Mouse (Mus musculus) midbrain, embryonic 11.5 days (tissue): ENCODE results near the gene Rab32. TPM values are rescaled to one million over a fixed set of nuclear protein-coding genes. Genes with fewer than 3 reads are reported as not detected.

Experiments used
- ATAC-seq: fragments of 200-750 bp; cut with Nextera tagmentation; 2 replicates; pipeline ENCODE4 v1.8.0; 2017; ENCODE audit warnings: moderate TSS enrichment, moderate library complexity; ENCODE audit not compliant: low FRiP score
- DNase-seq: peaks from one replicate; pipeline ENCODE4 v3.0.0; 2015; ENCODE audit warnings: low spot score; ENCODE audit errors: missing footprints
- H3K27ac ChIP-seq: fragments of 300-500 bp; sonication (generic); 2 replicates; pipeline ENCODE4 v1.5.1; 2014; ENCODE audit warnings: low read depth, low read length
- H3K27me3 ChIP-seq: fragments of 300-500 bp; sonication (generic); 2 replicates; pipeline ENCODE4 v1.6.1; 2014; ENCODE audit warnings: mild to moderate bottlenecking, low read length, moderate library complexity, mixed read lengths; ENCODE audit not compliant: control insufficient read depth, insufficient read depth
- H3K36me3 ChIP-seq: fragments of 300-500 bp; sonication (generic); 2 replicates; pipeline ENCODE4 v1.6.1; 2014; ENCODE audit warnings: mild to moderate bottlenecking, low read length, moderate library complexity, mixed read lengths; ENCODE audit not compliant: control insufficient read depth, insufficient read depth
- H3K4me1 ChIP-seq: fragments of 300-500 bp; sonication (generic); 2 replicates; pipeline ENCODE4 v1.6.1; 2014; ENCODE audit warnings: low read length; ENCODE audit not compliant: control insufficient read depth, insufficient read depth
- H3K4me2 ChIP-seq: fragments of 300-500 bp; sonication (generic); 2 replicates; pipeline ENCODE4 v1.6.1; 2014; ENCODE audit warnings: mild to moderate bottlenecking, moderate library complexity
- H3K4me3 ChIP-seq: fragments of 300-500 bp; sonication (generic); 2 replicates; pipeline ENCODE4 v1.5.1; 2014; ENCODE audit warnings: low read depth, low read length
- H3K9ac ChIP-seq: fragments of 300-500 bp; sonication (generic); 2 replicates; pipeline ENCODE4 v1.6.1; 2014; ENCODE audit warnings: low read length
- H3K9me3 ChIP-seq: fragments of 300-500 bp; sonication (generic); 2 replicates; pipeline ENCODE4 v1.6.1; 2016; ENCODE audit warnings: low read length; ENCODE audit not compliant: control insufficient read depth
- WGBS: fragments of 180-500 bp; shearing (Covaris S2); extraction: QIAGEN DNeasy Blood & Tissue Kit; methylation state at CpG from one replicate; pipeline ENCODE4 v1.1.7; 2014; 5-methylcytosine and 5-hydroxymethylcytosine counted together
- polyA plus RNA-seq: library from polyadenylated mRNA; unstranded; fragments of >200 nt; fragmentation: Nextera tagmentation; extraction: Ambion mirVana; gene quantifications from 2 replicates; pipeline ENCODE4 v1.2.1, GENCODE M21; 2014

Rab32 gene
- polyA plus RNA-seq, 1 experiment from 2014 or later = 13.8 TPM

DNA sequence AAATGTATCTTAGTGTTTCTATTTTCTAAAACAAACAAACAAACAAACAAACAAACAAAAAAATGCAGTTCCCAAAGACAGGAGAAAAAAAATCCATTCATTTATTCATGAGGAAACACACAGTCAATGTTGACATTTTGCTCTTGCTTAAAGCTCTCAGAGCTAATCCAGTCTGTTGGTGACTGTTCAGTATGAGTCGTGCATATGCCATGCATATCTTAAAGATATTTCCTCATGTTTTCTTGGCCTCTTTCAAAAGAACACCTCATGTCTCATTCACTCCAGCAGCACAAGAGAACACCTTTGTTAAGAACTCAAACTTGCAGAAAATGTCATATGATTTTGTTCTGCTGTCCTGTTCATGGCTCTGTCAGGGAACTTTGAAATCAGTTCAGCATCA, 7.9 kb downstream of the Rab32 start:
- ATAC-seq (no peak), DNase-seq (no peak)
- Histone ChIP-seq H3K9ac (no peak overlapping the region), H3K36me3 (no peaks in the 10 kb centered on the region), H3K4me2 (no peak overlapping the region), H3K4me1 (no peaks in the 10 kb centered on the region), H3K4me3 (no peak overlapping the region), H3K27ac (no peak overlapping the region), H3K9me3 (no peaks in the 10 kb centered on the region), H3K27me3 (no peaks in the 10 kb centered on the region)
- WGBS = 84% methylated on average over 1 of the region's 1 CpGs

DNA sequence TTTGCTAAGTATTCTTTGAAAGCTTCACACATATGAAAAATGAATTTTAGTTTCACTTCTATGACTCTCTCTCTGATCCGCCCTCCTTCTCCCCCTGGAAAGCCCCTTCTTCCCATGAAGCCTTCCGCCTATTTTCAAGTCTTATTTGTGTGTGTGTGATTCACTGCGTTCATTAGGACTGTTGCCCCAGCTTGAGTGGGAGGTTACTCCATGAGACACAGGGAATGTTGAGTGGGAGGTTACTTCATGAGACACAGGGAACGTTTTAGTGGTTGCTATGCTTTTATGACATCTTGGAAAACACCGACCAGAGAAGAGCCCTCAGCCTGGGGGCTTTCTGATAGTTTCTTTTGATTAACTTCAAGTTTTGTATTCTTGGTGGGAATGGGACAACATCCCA, 11.4 kb downstream of the Rab32 start:
- H3K9ac ChIP-seq = no peak overlapping the region
- no peak overlapping the region for H3K4me2 ChIP-seq
- no peaks in the 10 kb centered on the region for H3K27me3 ChIP-seq
- H3K4me1 ChIP-seq = no peaks in the 10 kb centered on the region
- no peaks in the 10 kb centered on the region for H3K36me3 ChIP-seq
- no peak overlapping the region for H3K4me3 ChIP-seq
- ATAC-seq (no peak), DNase-seq (no peak)
- no peaks in the 10 kb centered on the region for H3K9me3 ChIP-seq
- WGBS = 83% methylated on average over 5 of the region's 5 CpGs
- H3K27ac ChIP-seq = no peak overlapping the region

GRCm38 (mm10) chr10:10544955-10545354, 13.1 kb downstream of the Rab32 start:
- WGBS = 92% methylated on average over 3 of the region's 3 CpGs
- Histone ChIP-seq H3K27me3 (no peaks in the 10 kb centered on the region), H3K4me3 (no peak overlapping the region), H3K9ac (no peak overlapping the region), H3K36me3 (no peaks in the 10 kb centered on the region), H3K4me2 (no peak overlapping the region), H3K9me3 (no peaks in the 10 kb centered on the region), H3K27ac (no peak overlapping the region), H3K4me1 (no peaks in the 10 kb centered on the region)
- ATAC-seq (no peak), DNase-seq (no peak)

Other genes with a start within 250 kb of the Rab32 start
- 0.15 and 0.16 TPM in 2 replicates for gene Adgb, start 85.9 kb downstream of the Rab32 start, polyA plus RNA-seq
- gene Gm10944, start 123.1 kb upstream of the Rab32 start, polyA plus RNA-seq = not detected in 2 replicates